Mouse (Mus musculus) olfactory bulb, adult 2 months (tissue): ENCODE results near the gene Gm49345.

ENCODE experiments used
- CTCF ChIP-seq: fragments of 200-500 bp; IDR thresholded peaks from 2 replicates; pipeline ENCODE4 v1.5.1; 2012; ENCODE audit warnings: low read depth, mild to moderate bottlenecking, low read length, moderate library complexity; ENCODE audit not compliant: insufficient read depth
- POLR2A ChIP-seq: fragments of 200-500 bp; IDR thresholded peaks from 2 replicates; pipeline ENCODE4 v1.6.1; 2012; ENCODE audit warnings: mild to moderate bottlenecking, low read depth, low read length, moderate library complexity; ENCODE audit not compliant: insufficient read depth

DNA sequence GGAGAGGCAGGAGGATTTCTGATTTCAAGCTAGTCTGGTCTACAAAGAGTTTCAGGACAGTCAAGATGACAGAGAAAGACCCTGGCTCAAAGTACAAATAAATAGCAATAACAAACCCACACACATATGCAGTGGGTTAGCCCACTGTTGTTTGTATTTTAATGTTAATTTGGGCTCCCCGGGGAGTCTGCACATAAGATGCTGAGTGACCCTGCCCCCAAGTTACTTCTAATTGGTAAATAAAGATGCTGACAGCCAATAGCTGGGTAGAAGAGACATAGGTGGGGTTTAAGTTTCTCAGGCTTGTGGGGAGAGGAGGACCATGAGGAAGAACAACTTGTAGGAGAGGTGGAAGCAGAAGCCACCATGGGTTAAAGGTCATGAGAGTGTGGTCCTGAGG, 91.6 kb downstream of the Gm49345 start:
- TF ChIP-seq CTCF (no peak), POLR2A (no peak)
